Mouse (Mus musculus) liver, embryonic 13.5 days (tissue): Measurements from ENCODE around the gene Pald1. TPM values are rescaled to one million over a fixed set of nuclear protein-coding genes. Genes with fewer than 3 reads are reported as not detected.

Experiments used
- ATAC-seq: fragments of 200-750 bp; cut with Nextera tagmentation; 2 replicates; pipeline ENCODE4 v1.8.0; 2017; ENCODE audit warnings: low read depth, mild to moderate bottlenecking, moderate number of reproducible peaks, moderate library complexity
- DNase-seq: peaks from one replicate; pipeline ENCODE4 v3.0.0; 2022
- H3K27ac ChIP-seq: fragments of 300-500 bp; sonication (generic); 2 replicates; pipeline ENCODE4 v1.5.1; 2015; ENCODE audit warnings: moderate library complexity, mild to moderate bottlenecking, inconsistent platforms
- H3K27me3 ChIP-seq: fragments of 300-500 bp; sonication (generic); 2 replicates; pipeline ENCODE4 v1.6.1; 2015; ENCODE audit warnings: mild to moderate bottlenecking, inconsistent platforms
- H3K36me3 ChIP-seq: fragments of 300-500 bp; sonication (generic); 2 replicates; pipeline ENCODE4 v1.6.1; 2015; ENCODE audit warnings: mild to moderate bottlenecking, inconsistent platforms
- H3K4me1 ChIP-seq: fragments of 300-500 bp; sonication (generic); replicated peaks from 2 replicates; pipeline ENCODE4 v1.6.1; 2015; ENCODE audit warnings: inconsistent platforms
- H3K4me2 ChIP-seq: fragments of 300-500 bp; sonication (generic); 2 replicates; pipeline ENCODE4 v1.6.1; 2015; ENCODE audit warnings: inconsistent platforms, mild to moderate bottlenecking, moderate library complexity
- H3K4me3 ChIP-seq: fragments of 300-500 bp; sonication (generic); replicated peaks from 2 replicates; pipeline ENCODE4 v1.5.1; 2015; ENCODE audit warnings: mild to moderate bottlenecking, inconsistent platforms
- H3K9ac ChIP-seq: fragments of 300-500 bp; sonication (generic); 2 replicates; pipeline ENCODE4 v1.6.1; 2015; ENCODE audit warnings: mild to moderate bottlenecking, inconsistent platforms
- H3K9me3 ChIP-seq: fragments of 300-500 bp; sonication (generic); replicated peaks from 2 replicates; pipeline ENCODE4 v1.6.1; 2016; ENCODE audit warnings: inconsistent platforms
- WGBS: fragments of 180-500 bp; shearing (Covaris S2); methylation state at CpG from one replicate; pipeline ENCODE4 v1.1.7; 2015; ENCODE audit not compliant: insufficient replicate concordance; 5-methylcytosine and 5-hydroxymethylcytosine counted together
- polyA plus RNA-seq: library from polyadenylated mRNA; unstranded; fragments of >200 nt; fragmentation: Nextera tagmentation; extraction: Ambion mirVana; gene quantifications from 2 replicates; pipeline ENCODE4 v1.2.1, GENCODE M21; 2015

Pald1 gene
- polyA plus RNA-seq, 1 experiment from 2014 or later: 6.1 TPM

DNA sequence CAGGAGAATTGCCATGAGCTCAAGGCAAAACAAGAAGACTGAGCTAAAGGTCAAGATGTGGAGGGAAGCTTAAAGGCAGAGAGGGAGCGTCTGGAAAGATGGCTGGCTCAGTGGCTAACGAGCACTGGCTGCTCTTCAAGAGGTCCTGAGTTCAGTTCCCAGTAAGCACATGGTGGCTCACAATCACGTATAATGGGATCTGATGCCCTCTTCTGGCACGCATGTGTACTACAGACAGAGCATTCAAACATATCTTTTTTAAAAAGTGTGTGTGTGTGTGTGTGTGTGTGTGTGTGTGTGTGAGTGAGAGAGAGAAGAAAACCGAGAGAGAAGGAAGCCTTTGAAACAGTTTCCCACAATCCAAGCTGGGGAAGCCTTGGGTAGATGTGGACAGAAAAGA, 19.1 kb upstream of the Pald1 start:
- no peak overlapping the region for H3K9ac ChIP-seq
- DNase-seq (no peak), ATAC-seq (no peak)
- H3K36me3 ChIP-seq: no peaks in the 10 kb centered on the region
- peaks cover 12% of the 10 kb centered on the region for H3K27me3 ChIP-seq
- peaks cover 3% of the 10 kb centered on the region; the same call in 1 of the 2 replicates for H3K4me1 ChIP-seq
- H3K9me3 ChIP-seq: 0 out of 2 replicates have a peak, but pooled peaks cover 3% of the 10 kb centered on the region
- no peak overlapping the region for H3K27ac ChIP-seq
- H3K4me2 ChIP-seq: no peak overlapping the region
- 55% methylated on average over 5 of the region's 5 CpGs for WGBS
- no peak overlapping the region for H3K4me3 ChIP-seq

DNA sequence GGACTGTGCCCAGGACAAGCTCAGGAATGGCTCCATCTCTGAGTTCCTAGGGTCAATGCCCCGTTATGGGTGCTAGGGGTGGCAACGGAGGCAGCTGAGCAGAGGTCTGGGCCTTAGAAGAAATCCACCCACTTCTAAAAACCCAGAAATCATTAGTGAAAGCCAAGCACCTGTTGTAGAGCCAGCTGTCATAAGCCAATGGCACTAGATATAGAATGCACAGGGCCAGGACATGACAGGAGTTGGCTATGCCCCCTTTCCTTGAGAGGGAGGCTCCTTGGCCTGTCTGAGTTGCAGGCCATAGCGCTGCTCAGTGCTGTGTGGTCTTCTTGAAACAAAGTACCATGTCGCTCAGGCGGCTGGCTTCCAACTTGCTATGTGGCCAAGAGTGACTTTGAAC, 17.1 kb upstream of the Pald1 start:
- ATAC-seq (no peak), DNase-seq (no peak)
- Histone ChIP-seq H3K27ac (no peak overlapping the region), H3K9me3 (no peaks in the 10 kb centered on the region), H3K4me1 (no peaks in the 10 kb centered on the region; the same call in 1 of the 2 replicates), H3K27me3 (peaks cover 3% of the 10 kb centered on the region; the same call in 1 of the 2 replicates), H3K4me3 (no peak overlapping the region), H3K9ac (no peak overlapping the region), H3K36me3 (no peaks in the 10 kb centered on the region), H3K4me2 (no peak overlapping the region)
- WGBS: 82% methylated on average over 5 of the region's 5 CpGs

DNA sequence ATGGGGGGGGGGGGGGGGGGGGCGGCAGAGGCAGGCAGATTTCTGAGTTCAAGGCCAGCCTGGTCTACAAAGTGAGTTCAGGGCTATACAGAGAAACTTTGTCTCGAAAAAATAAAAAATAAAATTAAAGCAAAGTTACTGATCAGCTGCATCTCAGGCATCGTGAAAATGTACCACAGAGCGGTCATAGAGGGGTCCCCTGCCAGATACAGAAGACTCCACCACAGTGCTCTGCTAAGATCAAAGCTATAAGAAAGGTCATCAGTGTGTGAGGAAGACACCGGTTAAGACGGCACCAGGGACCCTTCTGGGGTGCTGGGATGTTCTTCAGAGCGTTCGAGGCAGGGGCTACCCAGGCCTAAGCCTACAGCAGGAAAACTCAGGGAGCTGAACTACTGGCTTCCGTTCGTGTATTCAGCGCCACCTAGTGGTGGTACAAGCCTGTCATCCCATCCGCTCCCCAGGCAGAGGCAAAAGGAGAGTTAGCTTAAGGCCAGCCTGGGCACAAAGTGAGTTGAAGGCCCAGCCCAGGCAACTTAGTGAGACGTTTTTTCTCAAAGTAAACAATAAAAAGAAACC, 15.9 kb upstream of the Pald1 start:
- Histone ChIP-seq H3K9ac (no peak overlapping the region), H3K27ac (no peak overlapping the region), H3K4me3 (no peak overlapping the region), H3K4me2 (no peak overlapping the region), H3K4me1 (no peaks in the 10 kb centered on the region; the same call in 1 of the 2 replicates), H3K9me3 (no peaks in the 10 kb centered on the region), H3K36me3 (no peaks in the 10 kb centered on the region), H3K27me3 (no peaks in the 10 kb centered on the region)
- WGBS: 21% methylated on average over 13 of the region's 13 CpGs
- peak; percentile 59 for DNase-seq
- peak; percentile 59 for ATAC-seq

DNA sequence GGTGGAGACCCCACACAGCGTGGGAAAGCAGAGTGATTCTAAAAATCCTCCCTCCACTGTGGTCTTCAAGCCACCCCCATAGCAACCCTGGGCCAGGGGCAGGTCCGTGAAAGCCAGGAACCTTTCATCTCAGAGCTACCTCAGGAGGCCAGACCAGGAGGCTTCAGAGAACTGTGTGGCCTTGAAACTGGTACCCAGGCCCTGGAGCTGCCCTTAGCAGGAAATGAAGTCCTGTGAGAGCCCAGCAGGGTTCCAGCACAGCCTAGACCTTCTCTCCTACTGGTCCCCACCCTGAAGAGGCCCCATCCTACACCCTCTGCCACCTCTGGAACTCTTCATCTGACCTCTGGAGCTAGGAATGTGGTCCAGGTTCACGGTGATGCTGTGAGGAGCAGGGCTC, 14.8 kb upstream of the Pald1 start:
- no peak overlapping the region for H3K27ac ChIP-seq
- no peak overlapping the region for H3K4me2 ChIP-seq
- DNase-seq: no peak
- no peak for ATAC-seq
- WGBS: 53% methylated on average over 3 of the region's 3 CpGs
- no peaks in the 10 kb centered on the region; the same call in 1 of the 2 replicates for H3K4me1 ChIP-seq
- H3K36me3 ChIP-seq: no peaks in the 10 kb centered on the region
- no peaks in the 10 kb centered on the region for H3K27me3 ChIP-seq
- no peaks in the 10 kb centered on the region for H3K9me3 ChIP-seq
- no peak overlapping the region for H3K4me3 ChIP-seq
- H3K9ac ChIP-seq: no peak overlapping the region

DNA sequence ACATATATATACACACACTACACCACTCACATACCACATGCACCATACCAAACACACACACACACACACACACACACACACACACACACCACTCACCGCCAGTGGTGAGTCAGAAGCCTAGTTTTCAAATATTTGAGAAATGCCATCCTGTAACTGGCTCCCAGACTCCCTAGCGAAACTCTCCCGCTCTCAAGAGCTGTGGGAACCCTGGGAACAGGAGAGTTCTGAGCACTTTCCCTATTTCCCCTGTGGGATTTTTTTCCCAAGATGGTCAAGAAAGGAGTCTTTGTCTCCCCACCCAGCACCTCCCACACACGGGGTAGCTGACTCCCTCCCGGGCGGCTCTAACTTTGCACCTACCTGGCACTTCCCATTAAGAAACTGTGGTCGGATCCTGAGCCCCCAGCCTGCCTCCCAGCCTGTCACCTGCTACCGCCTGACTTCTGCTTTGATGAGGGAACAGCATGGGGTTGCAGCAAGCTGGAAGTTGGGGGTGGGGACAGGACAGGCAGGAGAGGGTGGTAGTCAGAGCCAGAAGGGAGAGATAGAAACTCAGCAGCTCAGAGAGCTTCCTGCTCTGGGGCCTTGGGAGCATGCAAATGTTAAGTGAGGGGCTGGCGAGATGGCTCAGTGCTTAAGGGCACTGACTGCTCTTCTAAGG, 11.3 kb upstream of the Pald1 start:
- Histone ChIP-seq H3K4me3 (no peak overlapping the region), H3K36me3 (no peaks in the 10 kb centered on the region), H3K9me3 (no peaks in the 10 kb centered on the region), H3K27ac (no peak overlapping the region), H3K4me2 (no peak overlapping the region), H3K9ac (no peak overlapping the region), H3K27me3 (no peaks in the 10 kb centered on the region), H3K4me1 (peaks cover 2% of the 10 kb centered on the region)
- DNase-seq (no peak), ATAC-seq (no peak)
- WGBS: 26% methylated on average over 9 of the region's 9 CpGs

DNA sequence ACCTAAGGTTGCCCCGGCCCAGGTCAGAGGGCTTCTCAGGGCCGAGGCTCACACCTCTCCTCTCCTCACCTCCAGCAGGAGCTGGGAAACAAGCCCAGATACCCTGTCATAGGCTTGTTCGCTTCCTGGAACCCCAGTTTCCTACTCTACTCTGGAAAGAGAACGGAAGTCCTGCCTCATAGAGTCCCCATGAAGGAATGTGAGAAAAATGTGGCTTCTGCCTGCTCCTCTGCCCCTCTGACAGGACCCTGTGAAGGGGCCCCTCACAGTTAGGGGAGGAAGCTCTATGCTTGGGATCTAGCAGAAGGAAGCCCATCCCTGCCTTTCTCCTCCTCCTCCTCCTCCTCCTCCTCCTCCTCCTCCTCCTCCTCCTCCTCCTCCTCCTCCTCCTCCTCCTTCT, 9.3 kb upstream of the Pald1 start:
- Histone ChIP-seq H3K9me3 (no peaks in the 10 kb centered on the region), H3K27me3 (no peaks in the 10 kb centered on the region), H3K4me3 (no peak overlapping the region), H3K27ac (no peak overlapping the region), H3K4me2 (no peak overlapping the region), H3K9ac (no peak overlapping the region), H3K4me1 (peaks cover 2% of the 10 kb centered on the region; the same call in 1 of the 2 replicates), H3K36me3 (no peaks in the 10 kb centered on the region)
- WGBS: 29% methylated on average over 4 of the region's 4 CpGs
- DNase-seq (no peak), ATAC-seq (no peak)

DNA sequence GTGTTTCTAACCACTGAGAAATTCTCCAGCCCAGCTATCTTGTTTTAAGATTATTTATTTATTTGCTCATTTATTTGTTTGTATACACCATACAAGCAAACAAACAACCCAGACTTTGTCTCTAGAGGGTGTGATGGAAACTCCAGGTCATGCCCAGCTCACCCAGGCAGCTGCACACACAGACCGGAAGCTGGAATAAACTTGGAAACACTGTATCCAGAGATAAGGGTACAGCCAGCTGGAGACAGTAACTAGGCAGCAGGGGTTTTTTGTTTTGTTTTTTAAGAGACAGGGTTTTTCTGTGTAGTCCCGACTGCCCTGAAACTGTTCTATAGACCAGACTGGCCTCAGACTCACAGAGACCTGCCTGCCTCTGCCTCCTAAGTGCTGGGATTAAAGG, 6.8 kb upstream of the Pald1 start:
- H3K9ac ChIP-seq: no peak overlapping the region
- no peak overlapping the region for H3K27ac ChIP-seq
- no peaks in the 10 kb centered on the region for H3K36me3 ChIP-seq
- H3K4me2 ChIP-seq: no peak overlapping the region
- H3K4me1 ChIP-seq: peaks cover 2% of the 10 kb centered on the region; the same call in 1 of the 2 replicates
- H3K9me3 ChIP-seq: no peaks in the 10 kb centered on the region
- ATAC-seq: no peak
- 41% methylated on average over 2 of the region's 2 CpGs for WGBS
- H3K27me3 ChIP-seq: peaks cover 7% of the 10 kb centered on the region; the same call in 1 of the 2 replicates
- no peak overlapping the region for H3K4me3 ChIP-seq
- DNase-seq: no peak

DNA sequence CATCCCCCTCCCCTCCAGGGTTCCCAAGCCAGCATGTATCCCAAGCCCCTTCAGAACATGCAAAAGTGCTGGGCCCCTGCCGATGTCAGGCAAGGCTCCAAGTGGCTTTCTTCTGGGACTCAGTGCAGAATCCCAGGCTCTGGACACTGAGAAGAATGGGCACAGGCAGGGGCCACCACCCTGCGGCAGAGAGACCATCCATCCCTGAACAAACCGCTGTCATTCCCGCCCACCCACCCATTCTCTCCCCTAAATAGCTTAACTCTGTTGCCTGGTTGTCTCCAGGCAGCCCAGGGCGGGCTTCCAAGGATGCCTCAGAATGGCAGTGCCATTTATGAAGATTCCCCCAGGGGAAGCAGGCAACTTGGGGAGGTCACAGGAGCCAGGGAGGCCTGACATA, 5.7 kb upstream of the Pald1 start:
- no peak for ATAC-seq
- H3K4me3 ChIP-seq: no peak overlapping the region
- no peaks in the 10 kb centered on the region for H3K9me3 ChIP-seq
- no peak overlapping the region for H3K4me2 ChIP-seq
- H3K9ac ChIP-seq: no peak overlapping the region
- no peak overlapping the region for H3K27ac ChIP-seq
- DNase-seq: no peak
- 63% methylated on average over 5 of the region's 5 CpGs for WGBS
- peaks cover 3% of the 10 kb centered on the region for H3K4me1 ChIP-seq
- H3K27me3 ChIP-seq: peaks cover 18% of the 10 kb centered on the region
- H3K36me3 ChIP-seq: no peaks in the 10 kb centered on the region

DNA sequence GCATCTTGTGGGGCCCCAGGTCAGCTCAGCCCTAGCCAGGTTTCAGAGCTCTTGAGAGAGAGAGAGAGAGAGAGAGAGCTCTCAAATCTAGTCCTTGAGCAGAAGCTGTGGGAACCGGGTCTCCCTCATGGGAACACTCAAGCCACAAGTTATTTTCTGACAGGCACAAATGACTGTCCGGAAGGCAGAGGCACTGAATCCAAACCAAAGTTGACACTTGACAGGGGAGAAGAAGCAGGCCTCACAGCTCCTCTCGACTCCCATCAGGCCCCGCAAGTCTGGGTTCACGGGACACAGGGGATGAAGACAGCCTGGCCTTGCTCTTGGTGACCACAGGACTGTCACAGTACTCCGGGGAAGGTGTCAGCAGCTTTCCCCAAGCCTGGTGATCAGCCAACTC, 3.0 kb upstream of the Pald1 start:
- Histone ChIP-seq H3K4me2 (no peak overlapping the region), H3K36me3 (no peaks in the 10 kb centered on the region), H3K27me3 (peaks cover 46% of the 10 kb centered on the region), H3K4me1 (peaks cover 29% of the 10 kb centered on the region), H3K9me3 (no peaks in the 10 kb centered on the region), H3K4me3 (no peak overlapping the region), H3K9ac (no peak overlapping the region), H3K27ac (no peak overlapping the region)
- DNase-seq (no peak), ATAC-seq (no peak)
- 44% methylated on average over 6 of the region's 6 CpGs for WGBS

DNA sequence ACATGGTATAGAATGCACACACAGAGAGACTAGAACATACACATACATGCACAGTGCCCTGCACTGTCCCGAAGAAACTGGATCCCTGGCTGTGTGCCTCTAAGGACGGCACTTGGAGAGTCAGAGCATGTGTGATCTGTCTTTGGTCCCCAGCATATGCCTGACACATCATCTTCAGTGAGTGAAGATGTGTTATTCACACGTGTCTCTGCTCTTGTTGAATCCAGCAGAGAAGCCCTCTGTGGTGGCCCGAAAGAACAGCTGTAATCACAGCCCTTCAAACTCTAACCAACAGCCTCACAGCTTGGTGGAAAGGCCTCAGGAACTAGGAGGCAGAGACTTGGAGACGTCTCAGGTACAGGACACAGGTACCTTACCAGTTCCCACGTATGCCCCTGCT, 1.8 kb upstream of the Pald1 start:
- H3K9ac ChIP-seq: no peak overlapping the region
- ATAC-seq: no peak
- no peak overlapping the region for H3K27ac ChIP-seq

DNA sequence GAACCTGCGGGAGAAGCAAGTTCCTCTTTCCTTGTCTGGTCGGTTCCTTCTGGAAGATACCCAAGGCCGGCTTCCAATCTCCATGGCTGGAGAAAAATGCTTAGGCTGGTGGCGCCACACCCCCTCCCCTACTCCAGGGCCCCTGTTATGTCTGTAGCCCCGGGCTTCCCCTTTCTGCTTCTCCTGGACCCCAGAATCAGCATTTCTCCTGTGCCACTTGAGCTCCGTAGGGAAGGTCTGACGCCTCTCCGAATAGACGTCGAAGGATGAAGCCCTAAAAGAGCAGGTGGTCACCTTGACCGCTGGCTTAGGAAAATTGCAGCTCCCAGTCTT, 351 bp upstream of the Pald1 start:
- Histone ChIP-seq H3K4me1 (peaks cover 48% of the 10 kb centered on the region), H3K36me3 (no peaks in the 10 kb centered on the region), H3K9me3 (no peaks in the 10 kb centered on the region), H3K27me3 (peaks cover 66% of the 10 kb centered on the region), H3K4me2 (peak overlapping the region; percentile 75), H3K27ac (no peak overlapping the region), H3K4me3 (peak overlapping the region; percentile 63), H3K9ac (peak overlapping the region; percentile 71)
- DNase-seq: no peak
- ATAC-seq: peak; percentile 21
- WGBS: 7% methylated on average over 11 of the region's 11 CpGs

More for the DNA sequence above, 1.8 kb upstream of the Pald1 start:
- H3K4me2 ChIP-seq: no peak overlapping the region
- H3K36me3 ChIP-seq: no peaks in the 10 kb centered on the region
- peaks cover 57% of the 10 kb centered on the region for H3K27me3 ChIP-seq
- WGBS: 58% methylated on average over 6 of the region's 6 CpGs
- DNase-seq: no peak
- H3K4me3 ChIP-seq: no peak overlapping the region
- peaks cover 38% of the 10 kb centered on the region for H3K4me1 ChIP-seq
- H3K9me3 ChIP-seq: no peaks in the 10 kb centered on the region

DNA sequence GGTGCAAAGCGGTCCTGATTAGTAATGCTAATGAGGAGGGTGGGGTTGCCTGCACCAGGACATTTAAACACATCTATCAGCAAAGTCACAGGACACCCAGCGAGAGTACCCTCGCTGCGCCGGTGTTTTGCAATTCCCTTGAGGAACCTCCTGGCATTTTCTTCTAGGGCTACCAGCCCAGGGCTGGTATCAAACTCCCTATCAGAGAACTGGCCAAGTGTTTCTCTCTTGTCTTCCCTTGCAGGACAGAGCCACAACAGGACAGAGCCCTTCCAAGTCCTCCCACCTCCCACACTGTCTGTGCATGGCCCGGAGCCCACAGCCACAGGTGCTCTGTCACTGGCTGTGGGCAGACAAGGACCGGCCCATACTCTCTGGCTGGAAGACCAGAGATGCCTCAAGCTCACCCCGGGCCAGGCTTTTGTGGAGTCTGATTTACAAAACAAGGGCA, 1.0 kb downstream of the Pald1 start:
- no peaks in the 10 kb centered on the region for H3K36me3 ChIP-seq
- peaks cover 66% of the 10 kb centered on the region for H3K27me3 ChIP-seq
- DNase-seq (no peak), ATAC-seq (0 out of 2 replicates have a peak, but pooled peaks have one; percentile 3)
- WGBS: 0% methylated on average over 8 of the region's 8 CpGs
- H3K4me1 ChIP-seq: peaks cover 56% of the 10 kb centered on the region
- peak overlapping the region; percentile 32 for H3K27ac ChIP-seq
- peak overlapping the region; percentile 63 for H3K4me3 ChIP-seq
- no peaks in the 10 kb centered on the region for H3K9me3 ChIP-seq
- H3K4me2 ChIP-seq: peak overlapping the region; percentile 75
- H3K9ac ChIP-seq: peak overlapping the region; percentile 71
